Mouse (Mus musculus) liver, adult (tissue): ENCODE data around the gene Cela1.
A peak's percentile ranks its signal among the peaks of the same experiment; 100 is the strongest.

Experiments used
- GATA4 ChIP-seq: IDR thresholded peaks from 2 replicates; pipeline ENCODE4 v1.6.1; 2014; ENCODE audit warnings: mild to moderate bottlenecking, low read length; ENCODE audit not compliant: insufficient replicate concordance

Cela1 gene

DNA sequence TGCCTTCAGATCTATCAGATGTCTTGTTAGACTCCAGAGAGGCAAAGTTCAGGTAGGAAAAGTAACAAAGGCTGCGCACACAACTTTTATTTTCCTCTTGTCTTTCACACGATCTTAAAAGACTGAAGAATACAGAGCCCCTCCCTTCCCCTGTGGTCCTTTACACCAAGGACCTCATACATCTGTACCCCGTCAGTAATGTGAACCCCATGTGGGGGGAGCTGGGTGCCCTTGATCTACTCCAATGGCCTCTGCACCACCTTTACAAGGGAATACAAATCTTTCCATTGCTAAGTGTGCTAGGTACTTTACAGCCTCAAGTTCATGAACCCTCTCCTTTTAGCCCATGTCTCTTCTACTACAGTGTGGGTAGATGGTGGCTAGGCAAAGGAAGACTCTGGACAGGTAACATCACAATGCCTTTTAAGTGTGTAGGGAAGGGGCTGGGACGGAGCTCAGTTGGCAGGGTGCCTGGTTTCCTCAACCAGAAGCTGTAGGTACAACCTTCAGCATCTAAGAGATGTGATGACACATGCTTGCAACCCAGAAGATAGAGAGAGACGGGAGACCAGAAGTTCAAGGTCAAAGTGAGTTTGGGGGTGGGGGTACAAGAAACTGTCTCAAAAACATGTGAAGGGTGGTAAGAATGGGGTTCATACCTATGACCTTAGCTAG is 19.7 kb downstream of the Cela1 start:
- no peak for TF ChIP-seq GATA4

DNA sequence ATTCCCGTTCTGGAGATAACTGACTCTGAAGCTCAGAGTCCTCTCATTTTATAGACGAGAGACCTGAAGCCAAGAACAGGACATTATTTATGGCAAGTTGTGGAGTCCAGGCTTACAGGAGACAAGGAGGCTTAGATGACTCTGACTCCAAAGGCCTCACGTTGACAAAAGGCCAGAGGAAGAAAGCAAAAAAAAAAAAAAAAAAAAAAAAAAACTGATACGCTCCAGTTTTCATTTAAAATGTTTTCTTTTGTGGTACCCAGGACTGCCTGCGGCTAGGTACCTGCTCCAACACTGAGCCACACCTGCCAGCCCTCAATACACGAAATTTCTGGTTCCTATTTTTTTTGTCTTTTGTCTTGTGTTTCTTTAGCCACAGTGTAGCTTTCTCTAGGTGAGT is 20.3 kb downstream of the Cela1 start:
- no peak for TF ChIP-seq GATA4

DNA sequence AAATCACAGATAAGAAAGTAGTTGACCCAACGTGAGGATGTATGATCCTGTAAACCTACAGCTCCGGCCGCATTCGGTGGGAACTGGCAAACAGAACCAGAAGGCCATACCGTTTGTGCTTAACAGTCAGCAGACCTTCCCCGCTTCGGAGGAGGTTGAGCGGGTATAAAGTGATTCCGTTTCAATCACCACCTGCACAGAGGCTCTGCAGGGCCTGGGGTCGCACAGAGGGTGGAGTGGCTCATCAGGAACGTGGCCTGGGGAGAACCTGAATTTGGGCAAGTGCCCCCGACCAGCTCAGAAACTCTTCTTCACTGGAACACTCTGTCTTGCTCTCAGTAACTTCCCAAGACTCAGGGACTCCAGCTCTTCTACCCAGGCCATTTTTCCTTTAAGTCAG is 20.9 kb downstream of the Cela1 start:
- no peak for TF ChIP-seq GATA4

- no peak; the same call in 1 of the 2 replicates for TF ChIP-seq GATA4
Measured at GRCm38 (mm10) chr15:100666219-100666696, 21.5 kb downstream of the Cela1 start.

DNA sequence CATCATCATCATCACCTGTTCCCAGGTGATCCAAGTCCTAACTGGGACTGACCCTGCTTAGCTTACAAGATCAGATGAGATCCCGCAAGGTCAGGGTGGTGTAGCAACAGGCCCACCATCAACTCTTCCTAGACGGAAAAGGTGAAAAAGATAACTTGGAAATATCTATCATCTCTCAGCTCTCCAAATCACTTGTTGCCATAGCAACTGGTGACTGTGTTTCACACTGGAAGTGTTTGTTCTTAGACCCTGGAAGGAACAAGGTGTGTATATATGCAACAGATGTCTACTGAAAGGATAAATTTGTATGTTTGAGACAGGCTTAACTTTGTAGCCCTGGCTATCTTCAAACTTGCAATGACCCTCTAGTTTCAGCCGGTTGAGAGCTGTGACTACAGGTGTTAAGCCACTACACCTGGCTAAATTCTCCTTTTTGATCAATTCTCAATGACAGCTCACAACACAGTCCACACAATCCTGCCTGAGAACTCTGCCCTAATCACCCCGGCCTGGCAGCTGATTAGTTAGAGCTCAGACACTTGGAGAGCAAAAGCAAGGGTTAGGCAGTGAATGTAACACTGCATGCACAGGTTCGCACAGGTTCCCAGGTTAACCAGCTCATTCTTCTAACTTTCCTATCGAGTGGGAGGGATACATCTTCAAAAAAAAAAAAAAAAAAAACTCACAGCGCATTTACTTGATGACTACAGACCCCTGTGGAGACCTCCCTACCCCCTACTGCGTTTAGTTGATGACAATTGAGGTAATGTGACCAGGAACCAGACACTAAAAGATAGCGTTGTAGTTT is 22.1 kb downstream of the Cela1 start:
- TF ChIP-seq GATA4 = no peak

GRCm38 (mm10) chr15:100664813-100665274 is 22.9 kb downstream of the Cela1 start:
- no peak for TF ChIP-seq GATA4

GRCm38 (mm10) chr15:100660805-100661204 is 26.9 kb downstream of the Cela1 start:
- no peak for TF ChIP-seq GATA4

DNA sequence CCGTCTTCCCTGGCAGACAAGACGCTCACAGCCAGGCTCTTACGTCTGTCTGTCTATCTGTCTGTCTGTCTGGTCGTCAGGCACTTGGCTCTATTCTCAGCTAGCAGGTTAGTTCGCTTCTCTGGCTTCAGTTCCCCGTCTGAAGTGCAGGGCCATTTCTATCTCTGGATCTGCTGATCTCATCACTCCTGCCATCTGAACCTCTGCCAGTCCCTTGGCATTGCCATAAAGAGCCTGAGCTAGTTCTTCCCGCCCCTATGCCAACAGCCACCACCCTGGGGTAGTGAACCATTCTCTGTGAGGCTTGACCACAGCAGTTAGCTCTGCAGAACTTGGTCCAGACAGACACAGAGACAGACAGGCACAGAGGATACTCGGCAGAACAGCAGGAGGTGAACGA is 27.4 kb downstream of the Cela1 start:
- peak; percentile 33; the same call in 1 of the 2 replicates for TF ChIP-seq GATA4

DNA sequence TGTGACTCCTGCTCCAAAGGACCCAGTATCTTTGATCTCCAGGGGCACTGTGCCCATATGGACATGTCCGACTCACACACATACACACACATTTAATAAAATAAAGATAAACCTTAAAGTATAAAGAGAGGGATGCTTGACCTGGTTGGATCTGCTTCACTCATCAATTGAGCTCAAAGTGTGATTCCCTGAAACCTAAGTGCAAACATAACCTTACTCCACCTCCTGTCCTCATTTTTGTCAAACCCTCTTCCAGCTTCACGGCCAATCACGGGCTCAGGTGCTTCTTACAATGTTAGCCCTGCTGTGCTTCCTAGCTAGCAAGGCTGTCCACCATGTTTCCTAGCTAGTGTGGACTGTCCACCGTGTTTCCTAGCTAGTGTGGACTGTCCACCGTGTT is 32.5 kb downstream of the Cela1 start:
- TF ChIP-seq GATA4 = no peak

DNA sequence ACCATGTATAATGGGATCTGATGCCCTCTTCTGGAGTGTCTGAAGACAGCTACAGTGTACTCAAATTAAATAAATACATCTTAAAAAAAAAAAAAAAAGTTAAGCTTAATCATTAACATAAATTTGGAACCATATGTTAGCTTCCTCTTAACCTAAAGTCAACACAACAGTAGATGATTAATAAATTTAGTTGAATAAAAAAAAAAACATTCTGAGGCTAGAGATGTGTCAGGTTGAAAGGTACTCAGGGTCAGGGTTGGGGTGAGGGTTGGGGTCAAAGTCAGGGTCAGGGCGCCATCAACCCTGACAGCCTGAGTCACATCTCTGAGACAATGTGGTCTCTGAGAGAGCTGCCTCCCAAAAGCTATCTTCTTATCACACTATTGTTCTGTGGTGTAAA is 33.5 kb downstream of the Cela1 start:
- TF ChIP-seq GATA4 = no peak

DNA sequence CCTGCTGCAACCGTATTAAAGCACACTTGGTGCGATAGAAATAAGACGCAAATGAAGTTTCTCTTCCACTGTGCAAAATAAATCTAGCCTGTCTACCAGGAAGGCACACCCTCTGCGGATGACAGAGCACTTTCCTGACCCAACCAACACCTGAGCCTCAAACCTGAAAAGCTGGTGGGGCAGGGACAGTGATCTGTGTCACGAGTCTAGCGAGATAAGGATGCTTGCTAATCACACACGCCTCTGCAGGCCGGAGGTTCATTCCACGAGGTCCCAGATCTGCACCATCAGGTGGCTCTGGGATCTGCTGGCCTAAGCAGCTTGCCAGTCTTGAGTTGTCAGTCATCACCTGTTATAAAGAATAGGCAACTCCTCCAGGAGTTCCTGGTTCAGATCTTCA is 36.1 kb downstream of the Cela1 start:
- TF ChIP-seq GATA4 = no peak

DNA sequence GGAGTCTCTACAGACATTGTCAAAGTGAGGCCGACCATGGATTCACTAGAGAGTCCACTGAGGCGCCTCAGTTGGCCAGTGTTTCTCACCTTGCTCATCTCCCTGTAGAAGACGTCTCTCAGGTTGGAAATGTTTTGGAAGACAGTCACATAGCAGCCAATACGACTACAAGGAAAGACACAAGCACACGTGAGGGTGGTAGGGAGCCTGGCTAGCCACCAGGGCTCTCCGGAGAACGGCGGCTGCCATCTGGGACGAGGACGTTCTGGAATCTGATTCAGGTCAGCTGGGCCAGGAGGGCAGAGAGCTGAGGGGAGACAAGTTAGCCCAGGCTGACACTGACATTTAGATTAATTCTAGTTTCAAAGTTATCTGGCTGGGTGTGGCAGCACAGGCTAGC is 37.6 kb downstream of the Cela1 start:
- no peak for TF ChIP-seq GATA4

DNA sequence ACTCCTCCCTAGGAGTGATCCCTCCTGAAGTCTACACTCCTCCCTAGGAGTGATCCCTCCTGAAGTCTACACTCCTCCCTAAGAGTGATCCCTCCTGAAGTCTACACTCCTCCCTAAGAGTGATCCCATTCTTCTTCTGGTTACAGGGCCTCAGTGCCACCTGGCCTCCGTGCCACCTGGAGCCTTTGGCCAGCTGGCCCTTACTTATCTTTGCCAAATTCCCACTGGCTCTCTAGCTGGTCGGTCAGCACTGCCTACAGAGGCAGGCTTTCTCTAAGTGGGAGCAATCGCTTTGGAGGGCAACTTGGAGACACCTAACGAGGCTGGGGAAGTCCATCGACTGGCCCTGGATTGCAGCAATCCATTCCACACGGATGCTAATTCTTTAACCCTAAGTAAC is 41.6 kb downstream of the Cela1 start:
- TF ChIP-seq GATA4 = no peak

DNA sequence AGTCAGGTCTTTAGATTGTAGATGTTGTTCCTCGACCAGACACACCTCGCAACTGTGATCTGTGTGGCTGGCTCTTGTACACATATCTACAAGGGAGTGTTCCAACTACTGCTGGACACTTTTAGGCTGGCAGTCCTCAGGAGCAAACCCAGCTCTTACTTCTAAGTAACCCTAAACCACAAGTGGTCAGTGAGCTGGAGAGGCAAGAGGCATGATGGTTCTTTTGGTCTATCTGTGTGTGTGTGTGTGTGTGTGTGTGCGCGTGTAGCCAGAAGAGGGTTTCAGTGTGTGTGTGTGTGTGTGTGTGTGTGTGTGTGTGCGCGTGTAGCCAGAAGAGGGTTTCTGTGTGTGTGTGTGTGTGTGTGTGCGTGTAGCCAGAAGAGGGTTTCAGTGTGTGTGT is 45.3 kb downstream of the Cela1 start:
- no peak for TF ChIP-seq GATA4

GRCm38 (mm10) chr15:100641226-100641810 is 46.4 kb downstream of the Cela1 start:
- no peak for TF ChIP-seq GATA4

DNA sequence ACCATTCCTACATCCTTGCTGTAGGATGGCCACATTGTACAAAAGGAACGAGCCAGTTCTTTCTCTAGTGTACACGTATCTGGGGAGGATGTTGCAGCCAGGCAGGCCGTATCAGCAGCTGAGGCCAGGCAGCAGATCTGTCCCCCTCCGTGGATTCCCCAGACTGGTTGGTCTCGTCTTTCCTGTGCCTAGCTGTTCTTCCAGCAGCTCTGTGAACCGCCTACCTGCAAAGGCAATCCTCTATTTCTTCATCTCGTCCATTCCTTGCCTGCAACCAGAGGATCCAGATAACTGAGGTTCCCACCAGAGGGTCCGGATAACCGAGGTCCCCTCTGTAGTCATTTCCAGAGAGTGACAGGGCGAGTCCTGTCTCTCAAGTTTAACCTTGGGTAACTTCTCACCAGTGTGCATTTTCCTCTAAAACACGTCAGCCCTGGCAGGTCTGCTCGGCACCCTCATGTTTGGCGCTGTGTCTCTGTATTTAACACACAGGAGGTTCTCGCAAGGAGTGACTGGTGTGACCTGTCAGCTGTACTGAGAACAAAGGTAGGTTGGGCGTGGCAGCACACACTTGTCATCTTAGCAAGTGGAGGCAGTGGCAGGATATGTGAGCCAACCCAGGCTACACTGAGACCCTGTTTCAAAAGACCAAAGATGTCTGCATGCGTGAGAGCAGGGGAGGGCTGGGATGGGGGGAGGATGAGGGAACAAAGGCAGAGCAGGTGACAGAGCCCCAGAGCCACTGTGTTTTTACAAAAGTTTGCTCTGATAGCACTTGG is 47.6 kb downstream of the Cela1 start:
- no peak for TF ChIP-seq GATA4

- TF ChIP-seq GATA4 = no peak
Measured at GRCm38 (mm10) chr15:100637661-100638060, 50.1 kb downstream of the Cela1 start.
